Mouse (Mus musculus) activated CD4-positive, CD25-positive, alpha-beta regulatory T cell, adult 4 months (primary cell): ENCODE measurements at regions not wholly inside any gene's neighbourhood (a gene's known extent, or its start where the extent isn't known, plus 50 kb on each side); places are given as distances from the start of the nearest gene placed in this dataset.

Source experiments
- ATAC-seq: one replicate; pipeline ENCODE4 v1.8.0; 2017

DNA sequence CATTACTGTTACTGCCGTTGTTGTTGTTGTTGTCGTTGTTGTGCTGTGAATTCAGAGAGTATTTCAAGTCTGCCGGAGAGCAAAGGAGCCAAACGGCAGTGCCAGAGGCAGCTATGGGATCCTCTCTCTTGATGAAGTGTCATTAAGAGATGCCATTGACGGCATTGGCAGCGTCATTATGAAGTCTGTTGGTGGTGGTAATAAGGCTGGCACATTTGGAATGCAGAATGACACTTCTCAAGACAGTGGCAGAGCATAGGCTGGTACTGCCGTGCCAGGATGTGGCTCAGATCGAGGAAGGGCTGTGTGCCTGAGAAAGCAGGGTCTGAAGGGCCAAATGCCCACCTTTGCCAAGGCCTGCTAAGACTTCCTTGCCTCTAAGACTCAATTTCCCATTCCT lies 494.3 kb downstream of the Vrk1 start:
- ATAC-seq = no peak

DNA sequence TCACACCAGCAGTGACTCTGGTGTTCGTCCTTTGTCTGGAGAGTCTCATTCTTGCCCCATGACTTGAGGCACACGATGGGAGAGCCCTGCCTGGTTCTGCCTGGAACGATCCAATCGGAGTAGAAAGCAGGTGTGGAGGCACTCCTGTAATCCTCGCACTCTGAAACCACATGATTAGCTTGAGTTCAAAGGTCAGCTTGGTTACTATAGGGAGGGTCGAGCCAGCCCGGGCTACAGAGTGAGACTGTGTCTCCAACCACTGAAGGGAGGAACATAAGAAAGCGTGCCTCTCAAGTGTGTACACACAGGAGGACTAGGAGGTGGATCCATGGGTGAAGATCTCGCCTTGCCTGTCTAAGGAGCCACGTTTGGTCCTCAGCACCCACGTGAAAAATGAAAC lies 504.0 kb downstream of the Vrk1 start:
- no peak for ATAC-seq

DNA sequence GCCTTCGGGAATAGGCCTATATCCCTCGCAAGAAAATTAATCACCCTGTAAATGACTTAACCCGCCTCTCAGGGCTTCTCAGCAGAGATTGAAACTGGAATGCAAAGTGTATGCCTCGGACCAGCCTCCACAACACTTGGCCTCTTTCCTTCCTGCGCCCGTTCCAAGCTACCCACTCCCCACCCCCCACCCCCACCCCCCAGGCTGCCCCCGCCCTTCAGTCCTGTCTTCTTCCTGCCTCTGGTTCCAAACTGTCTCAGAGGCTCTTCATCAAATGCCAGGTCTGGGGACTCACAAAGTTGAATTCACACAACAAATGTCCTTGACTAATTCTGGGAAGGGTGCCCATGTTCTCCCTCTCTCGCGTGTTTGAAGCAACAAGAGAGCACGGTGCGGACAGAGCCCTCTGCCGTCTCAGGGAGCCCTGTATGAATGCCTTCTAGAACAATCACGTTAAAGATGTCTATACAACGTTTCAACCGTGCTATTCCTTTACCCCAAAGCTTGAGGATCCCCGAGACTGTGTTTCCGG lies 505.3 kb downstream of the Vrk1 start:
- ATAC-seq = no peak

DNA sequence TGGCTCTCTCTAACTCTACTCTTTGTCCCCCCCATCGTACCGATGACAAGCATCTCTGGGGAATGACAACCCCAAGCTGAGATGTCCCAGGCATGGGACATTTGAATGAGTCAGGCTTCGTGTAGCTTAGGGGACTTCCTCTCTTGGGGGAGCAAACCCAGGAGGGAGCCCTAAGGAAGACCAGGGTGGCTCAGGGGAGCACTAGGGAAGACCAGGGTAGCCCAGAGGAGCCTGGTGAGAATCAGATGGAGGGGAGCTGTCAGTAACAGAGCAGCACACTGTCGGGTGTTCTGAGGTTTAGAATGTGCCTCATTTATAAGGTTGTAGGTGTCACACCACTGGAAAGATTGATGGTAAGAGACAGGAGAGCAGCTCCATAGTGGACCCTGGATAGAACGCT lies 509.1 kb downstream of the Vrk1 start:
- ATAC-seq = no peak

DNA sequence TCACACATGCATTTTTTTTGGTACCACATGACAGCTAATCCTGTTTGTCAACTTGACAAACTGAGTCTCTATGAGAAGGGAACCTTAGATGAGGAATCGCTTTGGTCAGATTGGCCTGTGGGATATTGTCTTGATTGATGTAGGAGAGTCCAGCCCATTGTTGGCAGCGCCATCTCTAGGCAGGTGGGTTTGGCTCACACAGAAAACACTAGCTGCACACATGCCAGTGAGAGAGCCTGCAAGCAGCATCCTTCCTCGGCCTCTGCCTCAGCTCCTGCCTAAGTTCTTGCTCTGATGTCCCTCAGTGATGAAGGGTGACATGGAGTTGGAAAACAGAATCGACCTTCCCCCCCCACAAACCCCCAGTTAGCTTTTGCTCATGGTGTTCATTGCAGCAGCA lies 514.4 kb downstream of the Vrk1 start:
- no peak for ATAC-seq

DNA sequence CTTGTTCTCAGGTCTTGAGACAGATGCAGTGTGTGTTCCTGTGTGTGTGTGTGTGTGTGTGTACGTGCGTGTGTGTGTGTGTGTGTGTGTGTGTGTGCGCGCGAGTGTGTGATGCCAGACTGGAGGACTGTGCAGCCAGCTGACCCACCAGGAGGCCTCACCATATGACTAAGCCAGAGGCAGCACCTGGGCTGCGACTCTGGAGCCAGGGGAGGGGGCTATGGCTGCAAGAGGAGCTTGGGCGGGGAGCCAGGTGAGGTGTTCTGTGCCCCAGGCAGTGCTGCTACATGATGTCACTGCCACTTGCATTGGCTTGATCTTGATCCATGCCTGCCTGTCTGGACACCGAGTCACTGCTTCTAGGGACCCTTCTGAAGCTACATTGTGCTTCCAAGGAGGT lies 517.1 kb downstream of the Vrk1 start:
- no peak for ATAC-seq

DNA sequence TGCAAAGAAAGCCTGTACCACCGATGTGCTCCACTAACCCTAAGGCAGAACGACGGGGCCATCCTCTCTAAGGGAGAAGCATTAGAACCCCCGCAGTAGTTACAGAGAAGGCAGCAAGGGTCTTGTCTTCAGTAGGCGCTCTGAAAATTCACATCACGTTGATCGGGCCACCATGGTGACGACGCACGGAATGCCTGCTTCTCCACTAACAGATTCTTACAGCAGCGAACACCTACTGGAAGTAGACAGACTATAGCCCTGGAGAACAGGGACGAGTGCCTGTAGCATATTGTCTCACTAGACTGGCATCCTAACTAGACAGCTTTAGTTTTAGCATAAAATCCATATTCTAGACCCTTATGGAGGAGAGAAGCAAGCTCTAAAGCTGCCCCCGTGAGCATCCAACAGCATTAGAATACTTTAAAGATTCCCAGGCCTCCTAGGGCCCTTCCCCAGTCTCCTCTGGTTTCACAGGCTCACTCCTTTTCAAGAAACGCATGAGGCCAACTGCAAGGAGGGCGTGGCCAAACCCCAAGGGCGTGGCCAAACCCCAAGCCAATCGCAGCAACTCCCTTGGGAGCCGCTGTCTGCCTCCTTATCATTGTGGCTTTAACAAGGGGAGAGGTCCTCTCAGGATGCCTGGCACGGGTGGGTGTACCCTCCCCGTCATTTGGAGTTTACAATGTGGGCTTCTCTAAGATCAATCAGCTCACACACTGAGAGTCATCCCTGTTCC lies 517.8 kb downstream of the Vrk1 start:
- no peak for ATAC-seq

DNA sequence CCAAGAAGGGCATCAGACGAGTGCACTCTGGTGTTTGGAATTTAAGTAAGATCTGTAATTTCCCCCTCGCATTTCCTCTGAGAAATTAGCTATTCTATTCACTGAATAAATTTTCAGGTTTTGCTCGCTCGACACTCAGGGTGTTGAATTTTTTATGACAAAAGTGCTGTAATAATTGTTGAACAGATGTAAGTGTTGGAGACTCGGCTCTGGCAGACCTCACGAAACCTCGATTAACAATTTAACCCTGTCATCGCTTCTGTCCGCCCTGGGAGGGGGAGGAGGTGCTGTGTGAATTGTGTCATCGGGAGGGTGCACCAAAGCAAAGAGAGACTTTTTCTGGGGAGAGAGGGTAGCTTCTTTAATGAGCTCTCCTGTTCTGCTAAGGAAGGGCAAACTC lies 518.5 kb downstream of the Vrk1 start:
- no peak for ATAC-seq

DNA sequence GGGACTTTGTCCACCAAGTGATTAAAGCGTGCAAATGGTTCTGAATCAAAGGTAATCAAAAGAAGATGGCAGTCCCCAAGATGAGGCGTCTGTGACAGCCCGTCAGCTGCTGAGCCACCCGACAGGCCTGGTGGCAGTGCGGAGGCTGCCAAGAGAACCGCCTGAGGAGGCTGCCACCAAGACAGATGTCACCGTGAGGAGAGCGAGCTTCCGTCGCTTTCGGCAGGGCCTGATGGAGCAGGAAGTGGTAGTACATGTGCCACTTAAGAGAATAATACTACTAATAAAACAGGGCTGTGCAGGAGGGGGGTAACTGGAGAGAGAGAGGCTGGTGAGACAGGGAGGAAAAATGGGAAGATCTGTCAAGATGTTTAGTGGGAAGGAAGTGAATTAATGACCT lies 519.1 kb downstream of the Vrk1 start:
- ATAC-seq = no peak

DNA sequence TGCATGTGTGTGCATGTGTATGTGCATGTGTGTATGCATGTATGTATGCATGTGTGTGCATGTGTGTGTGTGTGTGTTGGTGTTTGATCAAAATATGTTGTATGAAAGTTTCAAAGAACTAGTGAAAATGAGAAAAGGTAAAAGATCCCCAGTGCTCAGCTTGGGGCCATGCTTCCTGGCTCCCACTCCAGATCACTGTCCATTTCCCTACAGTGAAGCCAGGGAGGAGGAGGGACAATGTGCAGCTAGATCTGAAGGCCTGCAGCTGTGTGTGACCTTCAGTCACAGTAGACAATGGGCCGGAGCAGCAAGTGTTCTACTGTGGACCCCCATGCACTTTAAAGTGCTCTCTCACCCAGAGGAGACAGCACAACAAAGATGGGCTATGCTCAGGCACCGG lies 525.1 kb downstream of the Vrk1 start:
- no peak for ATAC-seq

DNA sequence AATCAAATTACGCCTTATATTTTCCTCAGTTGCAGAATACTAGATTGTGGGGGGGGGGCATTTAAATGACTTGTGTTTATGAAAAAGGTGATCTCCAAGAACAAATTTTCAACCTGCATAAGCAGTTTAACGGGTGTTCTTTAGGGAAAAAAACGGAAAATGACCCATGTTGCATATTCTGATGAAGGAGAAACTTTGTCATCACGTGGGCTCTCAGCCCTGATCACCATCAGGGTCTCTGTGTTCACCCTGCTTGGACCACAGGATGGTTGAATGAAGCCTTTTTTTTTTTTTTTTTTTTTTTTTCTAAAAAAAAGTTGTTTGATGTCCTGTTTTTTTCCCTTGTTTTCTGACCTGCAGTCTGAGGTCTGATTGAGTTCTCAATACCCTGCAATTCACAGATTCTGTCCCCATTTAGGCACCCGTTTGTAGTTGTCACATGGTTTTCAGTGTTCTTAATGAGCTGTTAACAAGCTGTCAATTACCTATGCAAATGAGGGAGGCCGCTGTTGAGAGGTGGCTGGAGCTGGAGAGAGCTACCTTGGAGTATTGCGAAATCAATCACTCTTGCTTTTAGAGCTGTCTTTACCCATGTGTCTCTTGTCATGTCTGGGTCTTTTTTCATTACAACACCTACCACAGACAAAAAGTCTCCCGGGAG lies 525.7 kb downstream of the Vrk1 start:
- no peak for ATAC-seq

DNA sequence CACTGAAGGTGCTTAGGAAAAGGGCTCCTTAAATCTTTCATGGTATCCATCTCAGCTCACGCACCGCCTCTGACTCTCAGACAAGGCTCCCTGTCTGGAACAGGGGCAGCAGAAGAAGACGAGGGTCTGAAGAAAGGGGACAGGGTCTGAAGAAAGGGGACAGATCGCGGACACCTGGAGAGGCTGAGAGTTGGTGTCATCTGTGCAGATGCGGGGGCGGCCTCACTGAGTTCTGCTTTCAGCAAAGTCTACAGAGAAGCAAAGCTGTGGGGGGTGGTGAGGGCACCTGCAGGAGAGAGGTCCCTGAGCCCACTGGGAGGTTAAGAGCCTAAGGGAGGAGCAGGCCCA lies 526.2 kb downstream of the Vrk1 start:
- ATAC-seq = no peak

DNA sequence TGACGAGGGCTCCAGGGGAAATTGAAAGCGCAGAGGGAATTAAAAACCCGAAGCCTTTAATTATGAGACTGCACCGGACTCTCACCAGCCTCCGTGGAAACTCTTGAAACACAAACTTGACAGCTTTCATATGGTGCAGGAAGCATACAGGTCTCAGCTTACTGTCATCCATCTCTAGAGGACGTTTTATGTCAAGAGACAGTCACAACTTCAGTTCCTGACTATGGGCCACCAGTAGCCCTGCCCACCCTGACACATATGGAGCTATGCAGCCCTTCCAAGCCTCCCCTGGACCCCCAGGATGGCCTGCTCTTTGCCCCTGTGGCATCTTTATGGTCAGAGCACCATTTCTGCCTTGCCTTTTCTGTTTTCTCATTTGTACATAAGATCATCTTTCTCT lies 530.0 kb downstream of the Vrk1 start:
- no peak for ATAC-seq

DNA sequence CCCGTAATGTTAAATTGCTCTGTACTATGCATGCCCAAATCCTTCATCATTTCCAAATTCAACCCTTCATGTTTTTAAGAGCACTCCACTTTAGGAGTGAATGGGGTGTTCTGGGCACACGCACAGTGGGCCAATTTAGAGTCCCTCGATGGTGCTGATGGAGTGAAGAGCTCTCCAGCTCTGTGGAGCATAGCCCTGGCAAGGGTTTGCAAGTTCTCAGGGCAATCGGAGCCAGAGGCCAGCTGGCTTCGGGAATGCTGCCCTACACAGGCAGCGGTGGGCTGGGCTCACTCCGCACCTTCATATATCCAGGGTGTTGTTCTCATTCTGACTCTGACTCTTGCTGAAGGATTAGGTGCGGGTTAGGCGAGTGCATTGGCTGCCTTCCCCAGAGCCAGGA lies 549.5 kb downstream of the Vrk1 start:
- ATAC-seq = no peak

DNA sequence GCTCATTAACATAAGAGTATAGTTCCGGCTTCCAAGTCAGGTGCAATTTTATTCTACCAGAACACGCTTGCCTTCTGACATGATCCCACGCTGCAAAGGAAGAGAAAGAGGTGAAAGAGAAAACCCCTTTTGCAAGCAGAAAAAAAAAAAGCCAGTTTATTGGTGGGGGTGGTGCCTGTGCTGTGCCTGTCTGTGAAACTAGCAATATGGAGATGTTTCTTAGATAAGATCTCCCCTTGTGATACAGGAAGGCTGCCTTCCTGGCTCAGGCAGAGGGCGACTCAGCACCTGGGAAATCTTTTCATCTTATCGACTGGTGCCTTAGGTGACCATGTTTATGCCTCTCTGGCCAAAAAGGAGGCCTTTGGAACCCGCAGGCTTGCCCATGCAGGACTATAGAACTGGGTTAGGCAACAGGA lies 555.2 kb downstream of the Vrk1 start:
- ATAC-seq = peak; percentile 78

DNA sequence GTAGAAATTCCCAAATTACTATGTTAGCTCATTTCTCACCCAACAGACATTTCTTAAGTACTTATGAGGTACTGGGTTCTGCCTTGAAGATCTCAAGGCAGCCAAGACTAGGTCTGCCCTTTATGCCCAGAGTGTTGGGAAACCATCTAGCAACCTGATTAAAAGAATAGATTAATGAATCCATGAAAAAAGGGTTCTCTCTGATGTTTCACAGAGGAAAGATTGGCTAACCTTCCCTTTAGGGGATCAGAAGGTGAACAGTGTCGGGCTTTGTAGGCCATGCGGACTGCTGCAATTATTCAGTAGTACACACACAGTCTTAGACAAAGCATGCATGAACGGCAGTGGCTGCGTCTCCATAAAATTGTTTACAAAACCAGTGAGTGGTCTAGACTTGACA lies 556.3 kb downstream of the Vrk1 start:
- ATAC-seq = no peak

DNA sequence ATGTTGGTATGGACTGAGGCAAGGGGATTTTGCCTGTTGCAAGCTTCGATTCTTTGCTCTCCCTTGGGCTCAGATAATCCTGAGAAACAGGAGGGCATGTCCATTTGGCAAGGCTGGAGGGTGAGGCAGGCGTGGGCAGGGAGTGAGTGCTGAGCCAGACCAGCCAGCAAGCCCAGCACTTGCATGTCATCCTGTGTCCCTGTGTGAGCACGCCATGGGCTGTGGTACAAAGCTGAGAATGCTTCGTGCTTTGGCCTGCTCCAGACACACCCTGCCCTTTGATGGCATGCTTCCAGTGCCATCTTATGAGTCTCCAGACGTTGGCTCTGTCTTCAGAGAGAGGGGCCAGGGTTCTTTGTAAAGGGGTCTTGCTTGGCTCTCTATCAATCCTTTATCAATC lies 557.1 kb downstream of the Vrk1 start:
- ATAC-seq = no peak

DNA sequence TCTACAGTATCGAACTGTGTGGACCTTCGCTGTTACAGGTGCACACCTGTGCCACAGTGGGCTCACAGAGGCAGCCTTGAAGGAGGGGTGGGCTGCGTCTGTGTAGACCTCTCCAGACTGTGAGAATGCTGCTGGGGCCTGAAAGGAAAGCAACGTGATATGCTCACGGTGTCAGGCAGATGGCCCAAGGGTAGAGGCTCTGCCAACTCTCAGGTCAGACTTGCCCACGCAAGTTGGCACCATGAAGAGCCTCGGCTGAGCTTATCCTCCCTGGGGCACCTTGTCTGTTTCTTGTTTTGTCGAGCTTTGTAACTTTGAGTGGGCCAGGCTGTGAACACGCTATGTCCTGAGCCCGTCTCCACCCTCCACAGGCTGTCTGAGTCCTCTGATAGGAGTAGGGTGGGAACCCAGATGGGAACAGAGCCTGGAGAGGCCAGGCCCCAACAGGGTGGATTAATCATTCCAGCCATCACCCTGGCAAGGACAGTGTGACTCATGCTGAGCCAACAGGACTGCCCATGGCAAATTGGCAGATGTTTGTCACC lies 558.6 kb downstream of the Vrk1 start:
- no peak for ATAC-seq

DNA sequence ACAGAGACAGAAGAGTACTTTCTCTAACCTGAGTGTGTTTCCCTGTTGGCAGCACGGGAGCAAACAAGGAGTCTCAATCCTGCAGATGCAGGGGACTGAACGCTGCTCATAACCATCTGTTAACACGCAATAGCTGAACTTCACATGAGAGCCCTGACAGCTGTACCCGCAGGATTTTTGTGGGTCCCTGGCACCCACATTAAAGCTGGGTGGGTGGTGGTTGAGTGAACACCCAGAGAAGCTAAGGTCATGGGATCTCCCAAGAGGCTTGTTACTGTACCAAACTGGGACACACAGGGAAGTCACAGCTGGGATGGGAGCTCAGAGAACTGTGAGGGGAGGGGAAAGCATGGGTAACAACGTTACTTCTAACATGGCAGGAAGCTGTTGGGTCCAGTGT lies 562.9 kb downstream of the Vrk1 start:
- no peak for ATAC-seq

DNA sequence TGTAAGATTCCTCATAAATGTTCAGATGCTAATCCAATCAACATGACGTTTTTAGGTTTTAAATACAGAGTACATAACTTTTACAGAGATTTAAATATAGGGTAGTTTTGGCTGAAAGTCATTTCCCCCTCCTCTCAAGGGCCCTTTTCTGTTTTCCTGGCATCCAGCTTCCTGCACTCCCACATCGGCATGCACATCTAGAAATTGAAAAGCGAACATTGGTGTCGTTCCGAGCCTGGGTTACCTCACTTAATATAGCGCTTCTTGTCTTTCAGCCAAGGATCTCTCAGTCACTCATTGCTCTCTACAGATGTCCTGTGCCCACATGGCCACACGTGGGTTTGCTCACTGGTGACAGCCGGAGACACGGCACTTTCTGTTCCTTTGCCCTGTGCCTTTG lies 572.7 kb downstream of the Vrk1 start:
- ATAC-seq = no peak

DNA sequence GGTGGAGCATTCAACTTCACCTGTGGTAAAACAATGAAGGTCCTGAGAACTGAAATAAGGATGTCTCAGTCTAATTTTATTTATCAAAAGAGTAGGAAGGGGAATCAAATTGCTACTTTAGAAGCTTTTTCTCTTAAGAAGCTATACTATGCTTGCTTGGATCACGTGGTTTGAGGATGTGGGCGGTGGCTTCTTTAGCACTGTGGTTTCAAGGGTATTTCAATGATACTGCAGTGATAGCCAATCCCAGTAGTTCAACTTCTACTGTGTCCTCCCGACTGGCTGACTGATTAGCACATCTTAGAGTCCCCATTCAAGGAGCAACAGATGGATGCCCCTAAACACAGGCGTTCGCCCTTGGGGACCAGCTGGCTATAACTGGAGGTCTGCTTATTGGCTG lies 575.6 kb downstream of the Vrk1 start:
- no peak for ATAC-seq

DNA sequence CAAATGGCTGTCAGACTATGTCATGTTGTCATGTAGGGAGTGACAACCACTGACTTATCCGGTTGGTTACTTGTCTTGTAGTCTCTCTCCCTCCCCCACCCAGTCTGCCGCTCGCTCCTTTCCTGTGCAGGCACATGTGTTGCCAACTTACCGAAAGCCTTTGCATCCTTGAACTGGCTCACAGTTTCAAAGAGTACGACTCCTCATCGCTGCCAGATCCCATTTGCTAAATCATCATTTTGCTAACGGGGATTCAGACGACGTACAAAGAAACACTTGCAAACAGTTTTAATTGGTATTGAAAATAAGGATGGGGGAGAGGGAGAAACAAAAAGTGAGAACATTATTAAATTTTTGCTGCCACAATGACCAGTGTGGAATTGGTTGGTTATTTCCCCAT lies 582.7 kb downstream of the Vrk1 start:
- no peak for ATAC-seq

DNA sequence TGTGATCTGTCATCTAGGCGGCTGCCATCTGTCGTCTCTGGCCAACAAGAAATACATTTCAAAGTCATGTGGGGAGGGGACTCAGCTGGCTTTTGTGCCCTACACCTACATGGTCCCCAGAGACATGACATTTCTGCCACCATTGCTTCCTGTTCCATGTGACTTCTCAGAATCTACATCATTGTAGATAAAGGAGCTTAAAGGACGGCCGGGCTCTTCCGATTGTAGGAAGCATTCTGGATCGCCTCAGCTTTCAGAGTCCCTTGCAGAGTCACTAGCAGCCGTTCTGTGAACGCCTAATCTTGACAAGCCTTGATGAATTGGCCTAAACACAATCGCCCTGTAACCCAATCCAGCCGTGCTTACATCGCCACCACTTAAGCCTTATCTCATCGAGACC lies 587.6 kb downstream of the Vrk1 start:
- no peak for ATAC-seq

DNA sequence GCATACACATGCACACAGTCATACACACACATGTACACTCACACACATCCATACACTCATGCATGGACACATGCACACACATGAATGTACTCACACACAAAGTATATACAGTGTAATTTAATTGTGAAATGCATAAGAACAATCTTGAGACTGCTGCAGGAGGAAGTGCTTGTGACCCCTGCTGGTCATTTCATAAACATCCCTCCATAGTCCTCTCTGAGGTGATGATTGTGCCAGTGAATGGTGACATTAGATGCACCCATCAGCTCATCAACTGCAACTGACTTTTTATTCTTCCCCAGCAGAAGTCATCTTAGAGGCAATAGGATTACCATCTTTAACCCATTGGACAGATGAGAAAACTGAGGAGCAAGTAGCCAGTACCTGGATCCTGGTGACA lies 597.2 kb downstream of the Vrk1 start:
- ATAC-seq = no peak
